Comparison of ENCODE assay signal across 10 mouse cellular contexts in genomic region chr11:19160669-19161068, GRCm38 (mm10).
"Had no signal": no experiment of that assay in that cellular context is flagged by ENCODE, and none has a peak within 500 bp of the region (broad histone marks: within the 10 kb centered on the region; RNA-seq: fewer than 3 reads in every experiment).

No protein-coding gene starts in this region.

- H3K4me3 ChIP-seq: layer of hippocampus, adult 2 months; limb, embryonic 12.5 days; liver, embryonic 13.5 days; neural tube, embryonic 12.5 days had no signal

- H3K27me3 ChIP-seq: limb, embryonic 12.5 days; liver, embryonic 13.5 days; neural tube, embryonic 12.5 days had no signal

- DNase-seq: kidney, adult 2 months; kidney, postnatal 4 days; liver; liver, embryonic 13.5 days; lung, adult 18-20 months; right cerebral cortex, postnatal 14 days; thymus, postnatal 36 days had no signal

- H3K9me3 ChIP-seq: limb, embryonic 12.5 days; liver, embryonic 13.5 days; neural tube, embryonic 12.5 days had no signal

- H3K27ac ChIP-seq: layer of hippocampus, adult 2 months; limb, embryonic 12.5 days; liver, embryonic 13.5 days; neural tube, embryonic 12.5 days had no signal

- H3K4me1 ChIP-seq: limb, embryonic 12.5 days; liver, embryonic 13.5 days had no signal

- H3K9ac ChIP-seq: limb, embryonic 12.5 days; liver, embryonic 13.5 days; neural tube, embryonic 12.5 days had no signal

- H3K36me3 ChIP-seq: limb, embryonic 12.5 days; liver, embryonic 13.5 days; neural tube, embryonic 12.5 days had no signal

- H3K4me2 ChIP-seq: limb, embryonic 12.5 days; liver, embryonic 13.5 days; neural tube, embryonic 12.5 days had no signal
